In genomic region chr11:52567945-52568687, GRCm38 (mm10) we compare ENCODE assay signal across 14 mouse cellular contexts.
DNase-seq lines count a peak whose midpoint lies in the region; ATAC-seq lines count a peak whose summit lies in the region.
"Had no signal": no experiment of that assay in that cellular context is flagged by ENCODE, and none has a peak within 500 bp of the region (broad histone marks: within the 10 kb centered on the region; RNA-seq: fewer than 3 reads in every experiment).

No protein-coding gene starts in this region.

- intact Hi-C loops in heart, postnatal 25 days (cut with DNase I): no loop called here
- intact Hi-C loops in gastrocnemius, postnatal 14 days (cut with DNase I; ENCODE audit: low total_unique reads): no loop called here

- peak; percentile 69 for ATAC-seq in neural tube, embryonic 15.5 days (ENCODE audit: low FRiP score)
- ATAC-seq in megakaryocyte-erythroid progenitor cell, adult 5-6 weeks (replicated peaks; ENCODE audit: low FRiP score, low TSS enrichment, poor library complexity, severe bottlenecking): no peak

- H3K4me2 ChIP-seq in neural tube, embryonic 15.5 days: no peak overlapping the region; the same call in 1 of the 2 replicates

- H3K9ac ChIP-seq in neural tube, embryonic 15.5 days (replicated peaks): no peak overlapping the region
- H3K9ac ChIP-seq: liver, embryonic 14.5 days had no signal

- WGBS in heart, embryonic 10.5 days: 81% methylated on average over 13 of the region's 13 CpGs
- 65% methylated on average over 13 of the region's 13 CpGs for WGBS in embryonic facial prominence, embryonic 10.5 days
- WGBS in neural tube, embryonic 15.5 days: 16% methylated on average over 13 of the region's 13 CpGs

- no peaks in the 10 kb centered on the region for H3K27me3 ChIP-seq in heart, embryonic 10.5 days (ENCODE audit: insufficient read depth, poor library complexity, severe bottlenecking)
- no peaks in the 10 kb centered on the region for H3K27me3 ChIP-seq in embryonic facial prominence, embryonic 10.5 days (replicated peaks; ENCODE audit: low read depth, poor library complexity, severe bottlenecking)
- peaks cover 16% of the 10 kb centered on the region for H3K27me3 ChIP-seq in neural tube, embryonic 15.5 days (replicated peaks)

- H3K4me1 ChIP-seq in heart, embryonic 10.5 days: peaks cover 50% of the 10 kb centered on the region
- H3K4me1 ChIP-seq in embryonic facial prominence, embryonic 10.5 days: peaks cover 67% of the 10 kb centered on the region
- peaks cover 16% of the 10 kb centered on the region for H3K4me1 ChIP-seq in neural tube, embryonic 15.5 days

- no peak for DNase-seq in heart, embryonic 10.5 days (ENCODE audit: low spot score)
- DNase-seq in heart, postnatal 25 days (ENCODE audit: low spot score): no peak
- no peak for DNase-seq in embryonic facial prominence, embryonic 10.5 days (ENCODE audit: low spot score)
- DNase-seq in hindlimb bud, embryonic 11.5 days (ENCODE audit: extremely low spot score, low read depth, low spot score): peak; percentile 2
- DNase-seq in gastrocnemius, postnatal 14 days: no peak
- DNase-seq in urinary bladder, postnatal 4 days (ENCODE audit: low spot score in 2 of 2): no peak
- DNase-seq: adrenal gland, postnatal 25 days; cerebellum, postnatal 14 days; heart, adult 18-20 months; kidney, postnatal 36 days; thymus, postnatal 4 days had no signal

- peak overlapping the region; percentile 60 for H3K27ac ChIP-seq in heart, embryonic 10.5 days
- H3K27ac ChIP-seq in embryonic facial prominence, embryonic 10.5 days (replicated peaks): peak overlapping the region; percentile 57; the same call in 1 of the 2 replicates
- H3K27ac ChIP-seq in neural tube, embryonic 15.5 days (replicated peaks): peak overlapping the region; percentile 45; the same call in 1 of the 2 replicates
- H3K27ac ChIP-seq: liver, embryonic 14.5 days had no signal

- no peaks in the 10 kb centered on the region for H3K36me3 ChIP-seq in heart, embryonic 10.5 days
- H3K36me3 ChIP-seq in embryonic facial prominence, embryonic 10.5 days (replicated peaks): no peaks in the 10 kb centered on the region
- H3K36me3 ChIP-seq in neural tube, embryonic 15.5 days: no peaks in the 10 kb centered on the region

- no peak overlapping the region for H3K4me3 ChIP-seq in heart, embryonic 10.5 days
- no peak overlapping the region for H3K4me3 ChIP-seq in embryonic facial prominence, embryonic 10.5 days
- H3K4me3 ChIP-seq in neural tube, embryonic 15.5 days (replicated peaks): no peak overlapping the region

- H3K9me3 ChIP-seq in heart, embryonic 10.5 days: no peaks in the 10 kb centered on the region
- no peaks in the 10 kb centered on the region for H3K9me3 ChIP-seq in embryonic facial prominence, embryonic 10.5 days
- no peaks in the 10 kb centered on the region for H3K9me3 ChIP-seq in neural tube, embryonic 15.5 days (replicated peaks)
